Mouse (Mus musculus) liver, embryonic 13.5 days (tissue): ENCODE measurements around the gene Glud1. TPM values are rescaled to one million over a fixed set of nuclear protein-coding genes. Genes with fewer than 3 reads are reported as not detected.

ENCODE experiments used
- ATAC-seq: fragments of 200-750 bp; cut with Nextera tagmentation; 2 replicates; pipeline ENCODE4 v1.8.0; 2017; ENCODE audit warnings: low read depth, mild to moderate bottlenecking, moderate number of reproducible peaks, moderate library complexity
- DNase-seq: peaks from one replicate; pipeline ENCODE4 v3.0.0; 2022
- H3K27ac ChIP-seq: fragments of 300-500 bp; sonication (generic); 2 replicates; pipeline ENCODE4 v1.5.1; 2015; ENCODE audit warnings: moderate library complexity, mild to moderate bottlenecking, inconsistent platforms
- H3K27me3 ChIP-seq: fragments of 300-500 bp; sonication (generic); 2 replicates; pipeline ENCODE4 v1.6.1; 2015; ENCODE audit warnings: mild to moderate bottlenecking, inconsistent platforms
- H3K36me3 ChIP-seq: fragments of 300-500 bp; sonication (generic); 2 replicates; pipeline ENCODE4 v1.6.1; 2015; ENCODE audit warnings: mild to moderate bottlenecking, inconsistent platforms
- H3K4me1 ChIP-seq: fragments of 300-500 bp; sonication (generic); replicated peaks from 2 replicates; pipeline ENCODE4 v1.6.1; 2015; ENCODE audit warnings: inconsistent platforms
- H3K4me2 ChIP-seq: fragments of 300-500 bp; sonication (generic); 2 replicates; pipeline ENCODE4 v1.6.1; 2015; ENCODE audit warnings: inconsistent platforms, mild to moderate bottlenecking, moderate library complexity
- H3K4me3 ChIP-seq: fragments of 300-500 bp; sonication (generic); replicated peaks from 2 replicates; pipeline ENCODE4 v1.5.1; 2015; ENCODE audit warnings: mild to moderate bottlenecking, inconsistent platforms
- H3K9ac ChIP-seq: fragments of 300-500 bp; sonication (generic); 2 replicates; pipeline ENCODE4 v1.6.1; 2015; ENCODE audit warnings: mild to moderate bottlenecking, inconsistent platforms
- H3K9me3 ChIP-seq: fragments of 300-500 bp; sonication (generic); replicated peaks from 2 replicates; pipeline ENCODE4 v1.6.1; 2016; ENCODE audit warnings: inconsistent platforms
- WGBS: fragments of 180-500 bp; shearing (Covaris S2); methylation state at CpG from one replicate; pipeline ENCODE4 v1.1.7; 2015; ENCODE audit not compliant: insufficient replicate concordance; 5-methylcytosine and 5-hydroxymethylcytosine counted together
- polyA plus RNA-seq: library from polyadenylated mRNA; unstranded; fragments of >200 nt; fragmentation: Nextera tagmentation; extraction: Ambion mirVana; gene quantifications from 2 replicates; pipeline ENCODE4 v1.2.1, GENCODE M21; 2015

The Glud1 gene
- polyA plus RNA-seq, 1 experiment from 2014 or later, result 127 TPM

- peaks cover 15% of the 10 kb centered on the region for H3K4me1 ChIP-seq
- no peak overlapping the region for H3K9ac ChIP-seq
- H3K36me3 ChIP-seq, result no peaks in the 10 kb centered on the region
- H3K27me3 ChIP-seq, result no peaks in the 10 kb centered on the region
- ATAC-seq, result no peak
- no peaks in the 10 kb centered on the region for H3K9me3 ChIP-seq
- no peak overlapping the region for H3K4me3 ChIP-seq
- no peak overlapping the region for H3K4me2 ChIP-seq
- no peak overlapping the region for H3K27ac ChIP-seq
- 73% methylated on average over 3 of the region's 3 CpGs for WGBS
- DNase-seq, result no peak
Measured at GRCm38 (mm10) chr14:34293641-34294040, 16.9 kb upstream of the Glud1 start.

- H3K27ac ChIP-seq, result no peak overlapping the region
- H3K36me3 ChIP-seq, result no peaks in the 10 kb centered on the region
- H3K4me2 ChIP-seq, result no peak overlapping the region
- H3K4me3 ChIP-seq, result no peak overlapping the region
- no peak overlapping the region for H3K9ac ChIP-seq
- no peaks in the 10 kb centered on the region for H3K27me3 ChIP-seq
- H3K4me1 ChIP-seq, result peaks cover 19% of the 10 kb centered on the region
- ATAC-seq, result no peak
- no peaks in the 10 kb centered on the region for H3K9me3 ChIP-seq
- 54% methylated on average over 7 of the region's 7 CpGs for WGBS
- DNase-seq, result no peak
Measured at GRCm38 (mm10) chr14:34296350-34296749, 14.2 kb upstream of the Glud1 start.

- H3K36me3 ChIP-seq, result no peaks in the 10 kb centered on the region
- ATAC-seq (no peak), DNase-seq (no peak)
- peaks cover 19% of the 10 kb centered on the region for H3K4me1 ChIP-seq
- H3K27me3 ChIP-seq, result no peaks in the 10 kb centered on the region
- no peak overlapping the region for H3K4me3 ChIP-seq
- no peaks in the 10 kb centered on the region for H3K9me3 ChIP-seq
- H3K9ac ChIP-seq, result no peak overlapping the region
- H3K27ac ChIP-seq, result no peak overlapping the region
- WGBS, result 44% methylated on average over 4 of the region's 4 CpGs
- H3K4me2 ChIP-seq, result no peak overlapping the region
Measured at GRCm38 (mm10) chr14:34297038-34297437, 13.5 kb upstream of the Glud1 start.

- H3K27ac ChIP-seq, result peak overlapping the region; percentile 39; the same call in 1 of the 2 replicates
- WGBS, result 69% methylated on average over 2 of the region's 2 CpGs
- no peaks in the 10 kb centered on the region for H3K36me3 ChIP-seq
- H3K27me3 ChIP-seq, result no peaks in the 10 kb centered on the region
- no peak overlapping the region for H3K4me2 ChIP-seq
- peaks cover 19% of the 10 kb centered on the region for H3K4me1 ChIP-seq
- ATAC-seq (no peak), DNase-seq (no peak)
- H3K9ac ChIP-seq, result no peak overlapping the region
- no peak overlapping the region for H3K4me3 ChIP-seq
- no peaks in the 10 kb centered on the region for H3K9me3 ChIP-seq
Measured at GRCm38 (mm10) chr14:34297634-34298033, 12.9 kb upstream of the Glud1 start.

- ATAC-seq, result no peak
- Histone ChIP-seq H3K4me2 (no peak overlapping the region), H3K4me3 (no peak overlapping the region), H3K27ac (peak overlapping the region; percentile 40; the same call in 1 of the 2 replicates), H3K36me3 (no peaks in the 10 kb centered on the region), H3K9ac (no peak overlapping the region), H3K4me1 (peaks cover 26% of the 10 kb centered on the region), H3K27me3 (no peaks in the 10 kb centered on the region), H3K9me3 (no peaks in the 10 kb centered on the region)
- DNase-seq, result no peak
- WGBS, result 54% methylated on average over 11 of the region's 11 CpGs
Measured at GRCm38 (mm10) chr14:34298871-34299700, 11.4 kb upstream of the Glud1 start.

GRCm38 (mm10) chr14:34302681-34303242, 7.8 kb upstream of the Glud1 start:
- Histone ChIP-seq H3K9ac (no peak overlapping the region), H3K4me3 (no peak overlapping the region), H3K36me3 (no peaks in the 10 kb centered on the region), H3K27ac (no peak overlapping the region), H3K27me3 (no peaks in the 10 kb centered on the region), H3K9me3 (no peaks in the 10 kb centered on the region), H3K4me2 (no peak overlapping the region), H3K4me1 (peaks cover 19% of the 10 kb centered on the region; the same call in 1 of the 2 replicates)
- WGBS, result 67% methylated on average over 5 of the region's 5 CpGs
- ATAC-seq (no peak), DNase-seq (no peak)

GRCm38 (mm10) chr14:34303265-34303680, 7.3 kb upstream of the Glud1 start:
- ATAC-seq, result no peak
- Histone ChIP-seq H3K4me2 (no peak overlapping the region), H3K4me3 (no peak overlapping the region), H3K27me3 (no peaks in the 10 kb centered on the region), H3K9ac (no peak overlapping the region), H3K36me3 (no peaks in the 10 kb centered on the region), H3K9me3 (no peaks in the 10 kb centered on the region), H3K27ac (no peak overlapping the region; the same call in 1 of the 2 replicates), H3K4me1 (peaks cover 17% of the 10 kb centered on the region; the same call in 1 of the 2 replicates)
- WGBS, result 33% methylated on average over 5 of the region's 5 CpGs
- DNase-seq, result no peak

- WGBS, result 75% methylated on average over 4 of the region's 4 CpGs
- no peak for DNase-seq
- H3K4me2 ChIP-seq, result peak overlapping the region; percentile 99
Measured at GRCm38 (mm10) chr14:34309266-34309665, 1.3 kb upstream of the Glud1 start.

GRCm38 (mm10) chr14:34309907-34310233, 657 bp upstream of the Glud1 start:
- no peak for ATAC-seq
- no peaks in the 10 kb centered on the region for H3K9me3 ChIP-seq
- peak overlapping the region; percentile 87 for H3K27ac ChIP-seq
- no peaks in the 10 kb centered on the region for H3K27me3 ChIP-seq
- DNase-seq, result no peak
- H3K9ac ChIP-seq, result peak overlapping the region; percentile 89
- H3K36me3 ChIP-seq, result no peaks in the 10 kb centered on the region
- WGBS, result 5% methylated on average over 5 of the region's 5 CpGs
- peak overlapping the region; percentile 81 for H3K4me3 ChIP-seq
- H3K4me1 ChIP-seq, result peaks cover 38% of the 10 kb centered on the region
- peak overlapping the region; percentile 99 for H3K4me2 ChIP-seq

More at GRCm38 (mm10) chr14:34309266-34309665, 1.3 kb upstream of the Glud1 start:
- peak overlapping the region; percentile 81; the same call in 1 of the 2 replicates for H3K4me3 ChIP-seq
- ATAC-seq, result no peak
- peak overlapping the region; percentile 87; the same call in 1 of the 2 replicates for H3K27ac ChIP-seq
- H3K9ac ChIP-seq, result peak overlapping the region; percentile 89; the same call in 1 of the 2 replicates
- peaks cover 38% of the 10 kb centered on the region for H3K4me1 ChIP-seq
- H3K27me3 ChIP-seq, result no peaks in the 10 kb centered on the region
- H3K9me3 ChIP-seq, result no peaks in the 10 kb centered on the region
- H3K36me3 ChIP-seq, result no peaks in the 10 kb centered on the region

GRCm38 (mm10) chr14:34311021-34311631, 599 bp downstream of the Glud1 start:
- H3K27me3 ChIP-seq, result no peaks in the 10 kb centered on the region
- no peaks in the 10 kb centered on the region for H3K36me3 ChIP-seq
- under 1% methylated on average over 47 of the region's 47 CpGs for WGBS
- peaks cover 38% of the 10 kb centered on the region for H3K4me1 ChIP-seq
- peak overlapping the region; percentile 89 for H3K9ac ChIP-seq
- DNase-seq, result peak; percentile 50
- H3K9me3 ChIP-seq, result no peaks in the 10 kb centered on the region
- peak overlapping the region; percentile 81 for H3K4me3 ChIP-seq
- 0 out of 2 replicates have a peak, but pooled peaks have one; percentile 2 for ATAC-seq
- peak overlapping the region; percentile 90 for H3K27ac ChIP-seq
- H3K4me2 ChIP-seq, result peak overlapping the region; percentile 99

GRCm38 (mm10) chr14:34311691-34312090, 1.2 kb downstream of the Glud1 start:
- peak overlapping the region; percentile 89 for H3K9ac ChIP-seq
- no peaks in the 10 kb centered on the region for H3K27me3 ChIP-seq
- 5% methylated on average over 4 of the region's 4 CpGs for WGBS
- peak overlapping the region; percentile 90 for H3K27ac ChIP-seq
- ATAC-seq (no peak), DNase-seq (no peak)
- H3K9me3 ChIP-seq, result no peaks in the 10 kb centered on the region
- H3K36me3 ChIP-seq, result no peaks in the 10 kb centered on the region
- peak overlapping the region; percentile 99 for H3K4me2 ChIP-seq
- H3K4me1 ChIP-seq, result peaks cover 38% of the 10 kb centered on the region
- H3K4me3 ChIP-seq, result peak overlapping the region; percentile 81
